Mouse (Mus musculus) midbrain, postnatal 0 days (tissue): ENCODE measurements around the gene Mrtfa. TPM values are rescaled to one million over a fixed set of nuclear protein-coding genes. Genes with fewer than 3 reads are reported as not detected.

Experiments
- ATAC-seq: fragments of 200-750 bp; cut with Nextera tagmentation; 2 replicates; pipeline ENCODE4 v1.8.0; 2017; ENCODE audit warnings: moderate number of reproducible peaks, mild to moderate bottlenecking, moderate TSS enrichment, moderate library complexity; ENCODE audit not compliant: low FRiP score
- DNase-seq: peaks from one replicate; pipeline ENCODE4 v3.0.0-alpha.2; 2015; ENCODE audit warnings: low spot score
- H3K27ac ChIP-seq: fragments of 300-500 bp; sonication (generic); 2 replicates; pipeline ENCODE4 v1.5.1; 2014; ENCODE audit warnings: low read depth, mild to moderate bottlenecking, low read length, mixed read lengths
- H3K27me3 ChIP-seq: fragments of 300-500 bp; sonication (generic); 2 replicates; pipeline ENCODE4 v1.6.1; 2014; ENCODE audit warnings: low read length, control low read depth, mixed read lengths; ENCODE audit not compliant: insufficient read depth
- H3K36me3 ChIP-seq: fragments of 300-500 bp; sonication (generic); 2 replicates; pipeline ENCODE4 v1.6.1; 2014; ENCODE audit warnings: low read length, control low read depth, mixed read lengths; ENCODE audit not compliant: insufficient read depth
- H3K4me1 ChIP-seq: fragments of 300-500 bp; sonication (generic); 2 replicates; pipeline ENCODE4 v1.6.1; 2014; ENCODE audit warnings: mild to moderate bottlenecking, control low read depth, antibody characterized with exemption, low read length, mixed read lengths; ENCODE audit not compliant: insufficient read depth
- H3K4me2 ChIP-seq: fragments of 300-500 bp; sonication (generic); 2 replicates; pipeline ENCODE4 v1.6.1; 2014; ENCODE audit warnings: low read depth, mild to moderate bottlenecking, low read length, mixed read lengths; ENCODE audit not compliant: poor library complexity, severe bottlenecking
- H3K4me3 ChIP-seq: fragments of 300-500 bp; sonication (generic); 2 replicates; pipeline ENCODE4 v1.5.1; 2014; ENCODE audit warnings: low read depth, mild to moderate bottlenecking, low read length, moderate library complexity
- H3K9ac ChIP-seq: fragments of 300-500 bp; sonication (generic); replicated peaks from 2 replicates; pipeline ENCODE4 v1.6.1; 2014; ENCODE audit warnings: mild to moderate bottlenecking, low read length, moderate library complexity, mixed read lengths; ENCODE audit not compliant: poor library complexity, severe bottlenecking
- H3K9me3 ChIP-seq: fragments of 300-500 bp; sonication (generic); 2 replicates; pipeline ENCODE4 v1.6.1; 2016; ENCODE audit warnings: low read length, control low read depth
- CTCF ChIP-seq: IDR thresholded peaks from 2 replicates; pipeline ENCODE4 v1.5.1; 2016; ENCODE audit warnings: antibody characterized with exemption, mild to moderate bottlenecking
- WGBS: fragments of 180-500 bp; shearing (Covaris S2); extraction: QIAGEN DNeasy Blood & Tissue Kit; methylation state at CpG from one replicate; pipeline ENCODE4 v1.1.7; 2014; 5-methylcytosine and 5-hydroxymethylcytosine counted together
- polyA plus RNA-seq: library from polyadenylated mRNA; unstranded; fragments of >200 nt; fragmentation: Nextera tagmentation; extraction: Ambion mirVana; gene quantifications from 2 replicates; pipeline ENCODE4 v1.2.1, GENCODE M21; 2015
- total RNA-seq: library from RNA; depleted of rRNA; stranded (reverse); fragments of >200 nt; gene quantifications from 2 replicates; pipeline ENCODE4 v1.2.3, GENCODE M21; 2014

Mrtfa gene
- total and polyA plus RNA-seq, 2 experiments from 2014 or later = 22.6 to 44.1 TPM

DNA sequence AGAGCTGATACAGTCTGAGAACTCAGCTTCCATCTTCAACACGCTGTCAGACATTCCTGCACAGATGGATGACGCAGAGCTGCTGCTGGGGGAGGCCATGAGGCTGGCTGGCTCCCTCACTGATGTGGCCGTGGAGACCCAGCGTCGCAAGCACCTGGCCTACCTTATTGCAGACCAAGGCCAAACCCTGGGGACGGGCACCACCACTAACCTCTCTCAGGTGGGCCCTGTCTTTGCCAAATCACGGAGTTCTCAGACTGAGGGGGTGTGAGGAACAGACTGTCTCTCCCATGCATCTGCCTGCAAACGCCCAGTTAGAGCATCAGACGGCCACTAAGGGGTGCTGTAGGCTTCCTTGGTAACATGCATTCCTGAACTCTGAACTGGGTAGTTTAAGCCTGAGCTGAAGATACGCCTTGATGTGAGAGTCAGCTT, 181.9 kb downstream of the Mrtfa start:
- no peak overlapping the region for H3K9ac ChIP-seq
- no peaks in the 10 kb centered on the region for H3K9me3 ChIP-seq
- H3K4me2 ChIP-seq = no peak overlapping the region
- no peak overlapping the region for H3K4me3 ChIP-seq
- no peak overlapping the region for H3K27ac ChIP-seq
- H3K27me3 ChIP-seq = no peaks in the 10 kb centered on the region
- H3K36me3 ChIP-seq = peaks cover 73% of the 10 kb centered on the region
- DNase-seq (peak; percentile 33), ATAC-seq (no peak)
- peak; percentile 62 for TF ChIP-seq CTCF
- WGBS = 69% methylated on average over 10 of the region's 10 CpGs
- H3K4me1 ChIP-seq = no peaks in the 10 kb centered on the region

- no peak for TF ChIP-seq CTCF
- 87% methylated on average over 8 of the region's 8 CpGs for WGBS
- Histone ChIP-seq H3K27me3 (no peaks in the 10 kb centered on the region), H3K36me3 (peaks cover 74% of the 10 kb centered on the region), H3K9me3 (no peaks in the 10 kb centered on the region), H3K4me3 (no peak overlapping the region), H3K4me1 (no peaks in the 10 kb centered on the region), H3K27ac (no peak overlapping the region), H3K9ac (no peak overlapping the region), H3K4me2 (no peak overlapping the region)
- ATAC-seq = no peak
- no peak for DNase-seq
Observed at GRCm38 (mm10) chr15:81007905-81008304, 182.7 kb downstream of the Mrtfa start.

DNA sequence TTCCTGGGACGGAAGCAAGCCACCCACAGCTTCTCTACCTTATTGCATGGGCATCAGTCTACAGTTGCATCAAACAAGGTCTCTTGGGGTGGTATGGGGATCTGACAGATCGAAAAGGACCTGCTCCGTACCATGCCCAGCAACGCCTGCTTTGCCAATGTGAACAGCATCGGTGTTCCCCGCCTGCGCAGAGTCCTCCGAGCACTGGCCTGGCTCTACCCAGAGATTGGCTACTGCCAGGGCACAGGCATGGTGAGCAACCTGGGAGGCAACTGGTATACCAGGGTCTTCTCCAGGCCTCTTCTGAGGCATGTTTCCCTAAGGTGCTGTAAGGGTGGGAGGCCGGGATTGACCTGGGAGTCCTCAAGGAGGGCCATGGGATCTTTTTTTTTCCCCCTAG, 183.2 kb downstream of the Mrtfa start:
- H3K4me1 ChIP-seq = no peaks in the 10 kb centered on the region
- H3K9ac ChIP-seq = no peak overlapping the region
- ATAC-seq = no peak
- no peaks in the 10 kb centered on the region for H3K9me3 ChIP-seq
- H3K4me2 ChIP-seq = no peak overlapping the region
- H3K27ac ChIP-seq = no peak overlapping the region
- WGBS = 93% methylated on average over 9 of the region's 9 CpGs
- no peak overlapping the region for H3K4me3 ChIP-seq
- DNase-seq = no peak
- H3K36me3 ChIP-seq = peaks cover 72% of the 10 kb centered on the region
- H3K27me3 ChIP-seq = no peaks in the 10 kb centered on the region
- TF ChIP-seq CTCF = no peak

GRCm38 (mm10) chr15:81006127-81006735, 184.3 kb downstream of the Mrtfa start:
- DNase-seq = no peak
- Histone ChIP-seq H3K36me3 (peaks cover 61% of the 10 kb centered on the region), H3K27ac (no peak overlapping the region), H3K9me3 (no peaks in the 10 kb centered on the region), H3K9ac (no peak overlapping the region), H3K27me3 (no peaks in the 10 kb centered on the region), H3K4me1 (no peaks in the 10 kb centered on the region), H3K4me2 (no peak overlapping the region), H3K4me3 (no peak overlapping the region)
- no peak for ATAC-seq
- 82% methylated on average over 10 of the region's 10 CpGs for WGBS
- no peak for TF ChIP-seq CTCF

DNA sequence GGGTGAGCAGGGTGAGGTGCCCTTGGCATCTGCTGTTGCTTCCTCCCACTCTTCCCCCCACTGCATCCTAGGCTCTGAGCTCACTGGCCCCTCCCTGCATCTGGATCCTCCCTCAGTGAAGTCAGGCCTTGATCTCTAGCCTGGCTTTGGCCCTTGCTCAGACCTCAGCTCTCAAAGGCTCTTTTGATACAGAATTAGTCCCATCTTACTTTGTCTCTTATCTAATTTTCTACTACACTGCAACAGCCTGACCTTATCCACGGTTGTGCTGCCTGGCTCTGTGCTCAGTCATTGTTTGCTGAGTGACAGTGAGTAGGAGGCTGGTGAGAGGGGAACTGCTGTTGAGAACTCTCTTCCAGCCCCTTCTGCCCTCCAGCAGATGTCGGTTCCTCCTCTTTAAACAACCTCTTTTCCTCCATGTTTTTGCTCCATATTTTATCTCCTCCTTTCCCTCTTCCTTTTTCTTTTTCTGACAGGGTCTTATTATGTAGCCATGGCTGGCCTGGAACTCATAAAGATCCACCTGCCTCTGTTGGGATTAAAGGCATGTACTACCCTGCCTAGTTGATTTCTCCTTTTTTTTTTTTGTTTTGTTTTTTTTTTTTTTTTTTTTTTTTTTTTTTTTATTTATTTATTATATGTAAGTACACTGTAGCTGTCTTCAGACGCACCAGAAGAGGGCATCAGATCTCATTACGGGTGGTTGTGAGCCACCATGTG, 190.0 kb downstream of the Mrtfa start:
- no peaks in the 10 kb centered on the region for H3K4me1 ChIP-seq
- no peaks in the 10 kb centered on the region for H3K9me3 ChIP-seq
- ATAC-seq (no peak), DNase-seq (no peak)
- H3K36me3 ChIP-seq = peaks cover 13% of the 10 kb centered on the region
- H3K27ac ChIP-seq = no peak overlapping the region
- no peaks in the 10 kb centered on the region for H3K27me3 ChIP-seq
- no peak overlapping the region for H3K4me2 ChIP-seq
- 43% methylated on average over 2 of the region's 4 CpGs for WGBS
- H3K4me3 ChIP-seq = no peak overlapping the region
- no peak overlapping the region for H3K9ac ChIP-seq
- no peak for TF ChIP-seq CTCF

- Histone ChIP-seq H3K27ac (no peak overlapping the region), H3K36me3 (no peaks in the 10 kb centered on the region), H3K4me3 (no peak overlapping the region), H3K4me2 (no peak overlapping the region), H3K9ac (no peak overlapping the region), H3K9me3 (no peaks in the 10 kb centered on the region), H3K4me1 (no peaks in the 10 kb centered on the region), H3K27me3 (no peaks in the 10 kb centered on the region)
- DNase-seq = no peak
- no peak for TF ChIP-seq CTCF
- no peak for ATAC-seq
- WGBS = 41% methylated on average over 1 of the region's 1 CpGs
Observed at GRCm38 (mm10) chr15:80997077-80997476, 193.5 kb downstream of the Mrtfa start.
